Mouse (Mus musculus): ENCODE data around the gene Cmtm8. TPM values are rescaled to one million over a fixed set of nuclear protein-coding genes. Genes with fewer than 3 reads are reported as not detected.

Cmtm8 gene
- 3.6 and 5.1 TPM in 2 replicates for polyA plus RNA-seq (2021; fragmentation: Nextera tagmentation)
- long read RNA-seq, experiment 1, partial matches to known transcripts, result 0 of 4 reads
- long read RNA-seq, experiment 1, other reads (novel, unspliced or antisense), result 0 of 4 reads
- long read RNA-seq, experiment 2, partial matches to known transcripts, result 0 of 2 reads
- long read RNA-seq, experiment 2, other reads (novel, unspliced or antisense), result 0 of 2 reads

GRCm38 (mm10) chr9:114844017-114844662 lies at the start of gene Cmtm8:
TSS of gene Cmtm8 (minus strand) at chr9:114844156.

GRCm38 (mm10) chr9:114781526-114782212 lies 62.3 kb downstream of the Cmtm8 start, which contains the start of gene Cmtm7:
TSS of gene Cmtm7 (minus strand) at chr9:114781856.

Other genes with a start within 250 kb of the Cmtm8 start
- 23.2 and 25.3 TPM in 2 replicates for gene Cnot10, start 204.0 kb downstream of the Cmtm8 start, polyA plus RNA-seq (2021; fragmentation: Nextera tagmentation)
- 76.5 and 96.0 TPM in 2 replicates for gene Dync1li1, start 155.4 kb downstream of the Cmtm8 start, polyA plus RNA-seq (2021; fragmentation: Nextera tagmentation)
- 13.7 and 17.7 TPM in 2 replicates for gene Cmtm6, start 113.0 kb downstream of the Cmtm8 start, polyA plus RNA-seq (2021; fragmentation: Nextera tagmentation)
- gene Cmtm7, start 62.3 kb downstream of the Cmtm8 start, polyA plus RNA-seq (2021; fragmentation: Nextera tagmentation), result 9.2 and 9.3 TPM in 2 replicates
- gene Gpd1l, start 89.8 kb upstream of the Cmtm8 start, polyA plus RNA-seq (2021; fragmentation: Nextera tagmentation), result 14.0 and 24.3 TPM in 2 replicates
- 4.7 and 10.9 TPM in 2 replicates for gene Osbpl10, start 134.4 kb upstream of the Cmtm8 start, polyA plus RNA-seq (2021; fragmentation: Nextera tagmentation)
- 81.5 and 81.7 TPM in 2 replicates for gene Rps27rt, start 138.6 kb upstream of the Cmtm8 start, polyA plus RNA-seq (2021; fragmentation: Nextera tagmentation)